Mouse (Mus musculus) frontal cortex, adult (tissue): ENCODE results near the gene Dpagt1.
"Not testable (repeated sequence)": the region's sequence is repeated elsewhere in the genome, so short reads cannot be mapped to it uniquely, and the experiment has no call there.

Experiments used
- ATAC-seq: cut with Nextera tagmentation; 2 replicates; pipeline ENCODE4 v1.9.2; 2017; ENCODE audit warnings: mild to moderate bottlenecking, moderate library complexity, mixed read lengths; ENCODE audit not compliant: low TSS enrichment

Gene Dpagt1

DNA sequence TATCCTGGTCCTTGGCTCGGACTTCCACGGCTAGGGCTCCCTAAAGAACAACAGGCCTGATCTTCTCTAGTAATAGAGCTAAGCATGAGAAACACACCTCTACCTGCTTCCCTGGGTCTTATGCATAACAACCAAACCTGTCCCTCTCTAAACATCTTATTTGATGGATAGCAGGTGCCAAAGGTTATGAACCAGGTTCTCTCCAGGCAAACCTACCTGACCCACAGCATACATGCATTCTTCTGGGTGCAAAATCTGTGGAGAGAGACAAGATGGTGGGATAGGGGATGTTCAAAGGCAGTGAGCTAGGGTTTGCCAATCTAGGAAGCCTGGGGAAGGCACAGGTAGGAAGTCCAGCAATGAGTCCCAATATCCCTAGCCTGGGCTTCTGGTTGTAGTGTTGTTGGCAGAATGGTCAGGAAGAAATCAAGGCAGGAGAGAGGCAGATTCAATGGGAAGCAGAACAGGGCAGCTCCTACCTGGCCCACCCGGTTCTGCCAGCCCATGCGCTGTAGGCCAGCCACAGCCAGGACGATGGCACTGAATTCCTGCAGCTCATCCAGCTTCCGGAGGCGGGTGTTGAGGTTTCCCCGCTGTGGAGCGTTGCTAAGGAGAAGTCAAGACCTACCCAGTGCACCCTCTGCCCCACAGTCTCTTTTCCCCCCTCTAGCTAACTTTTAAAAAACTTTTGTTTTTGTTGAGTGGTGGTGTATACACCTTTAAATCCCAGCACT is 11.8 kb downstream of the Dpagt1 start:
- no peak for ATAC-seq

GRCm38 (mm10) chr9:44338574-44338973 is 12.8 kb downstream of the Dpagt1 start:
- ATAC-seq, result no peak

DNA sequence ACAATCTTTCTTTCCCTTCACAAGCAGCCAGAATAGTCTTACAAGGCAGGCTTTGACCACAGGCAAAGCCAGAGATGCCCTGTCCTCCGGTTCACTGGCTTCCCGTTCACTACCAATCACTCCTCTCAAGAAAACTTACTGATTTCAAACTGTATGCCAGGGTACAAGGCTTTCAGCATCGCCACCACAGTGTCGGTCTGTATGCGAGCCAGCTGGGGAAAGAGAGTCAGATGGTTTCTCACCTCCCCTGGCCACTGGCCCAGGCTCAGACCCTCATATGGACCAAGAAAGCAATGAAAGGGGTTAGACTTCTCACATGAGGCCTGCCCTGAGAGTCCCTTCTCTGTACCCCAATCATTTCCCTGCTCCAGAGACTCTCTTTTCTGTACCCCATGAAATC is 15.7 kb downstream of the Dpagt1 start:
- ATAC-seq, result no peak

- no peak for ATAC-seq
Measured at GRCm38 (mm10) chr9:44342173-44342572, 16.4 kb downstream of the Dpagt1 start.

- no peak for ATAC-seq
Measured at GRCm38 (mm10) chr9:44342605-44343004, 16.8 kb downstream of the Dpagt1 start.

GRCm38 (mm10) chr9:44343290-44343689 is 17.5 kb downstream of the Dpagt1 start:
- ATAC-seq, result no peak; the same call in none of the 2 replicates

GRCm38 (mm10) chr9:44343781-44344421 is 18.1 kb downstream of the Dpagt1 start, which contains the start of gene Hmbs:
Hmbs (minus strand) TSS chr9:44344228.
- peak; percentile 92 for ATAC-seq

DNA sequence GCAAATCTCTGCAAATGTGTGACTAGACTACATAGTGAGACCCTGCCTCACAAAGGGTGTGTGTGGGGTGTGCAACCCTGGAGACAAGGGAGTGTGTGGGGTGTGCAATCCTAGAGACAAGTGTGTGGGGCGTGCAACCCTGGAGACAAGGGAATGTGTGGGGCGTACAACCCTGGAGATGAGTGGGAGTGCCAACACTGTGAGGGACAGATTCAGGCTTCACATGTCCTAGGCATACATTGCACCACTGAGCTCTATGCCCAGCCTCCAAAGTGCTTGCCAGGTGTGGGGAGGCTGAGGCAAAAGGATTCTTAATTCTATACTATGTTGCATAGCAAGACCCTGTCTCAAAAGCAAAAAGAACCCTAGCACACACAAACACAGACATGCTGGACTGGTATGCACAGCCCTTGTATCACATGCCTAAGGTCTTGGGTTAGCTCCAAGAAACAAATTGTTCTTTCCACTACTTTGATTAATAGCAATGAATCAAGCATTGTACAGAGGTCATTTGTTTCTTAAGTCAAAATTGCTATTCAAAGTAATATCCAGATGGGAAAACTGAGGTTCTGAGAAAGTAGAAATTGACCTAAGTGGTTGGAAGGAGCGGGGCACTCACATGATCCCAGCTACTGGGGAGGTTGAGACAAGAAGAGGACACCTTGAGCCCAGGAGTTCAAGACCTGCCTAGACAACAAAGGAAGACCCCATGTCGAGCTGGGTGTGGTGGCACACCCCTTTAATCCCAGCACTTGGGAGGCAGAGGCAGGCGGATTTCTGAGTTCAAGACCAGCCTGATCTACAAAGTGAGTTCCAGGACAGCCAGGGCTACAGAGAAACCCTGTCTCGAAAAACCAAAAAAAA is 20.0 kb downstream of the Dpagt1 start:
- peak; percentile 15; the same call in 1 of the 2 replicates for ATAC-seq

DNA sequence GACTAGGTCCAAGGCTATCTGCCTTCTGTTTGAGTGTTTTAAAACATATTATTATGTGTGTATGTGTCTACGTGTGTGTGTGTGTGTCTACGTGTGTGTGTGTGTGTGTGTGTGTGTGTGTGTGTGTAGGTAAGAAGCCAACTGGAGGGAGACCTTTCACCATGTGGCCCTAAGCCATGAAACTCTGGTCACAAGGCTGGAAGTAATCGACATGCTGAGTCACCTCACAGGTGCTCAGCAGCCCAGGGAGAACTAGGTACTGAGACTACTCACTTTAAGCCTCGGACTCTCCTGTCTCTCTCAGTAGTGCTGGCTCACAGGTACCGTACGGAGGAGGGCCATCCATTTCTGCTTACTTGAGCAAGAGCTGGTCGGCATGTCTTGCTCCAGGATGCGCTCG is 21.3 kb downstream of the Dpagt1 start:
- no peak for ATAC-seq

- no peak for ATAC-seq
Measured at GRCm38 (mm10) chr9:44347621-44348020, 21.8 kb downstream of the Dpagt1 start.

GRCm38 (mm10) chr9:44348546-44348945 is 22.7 kb downstream of the Dpagt1 start:
- ATAC-seq, result no peak

DNA sequence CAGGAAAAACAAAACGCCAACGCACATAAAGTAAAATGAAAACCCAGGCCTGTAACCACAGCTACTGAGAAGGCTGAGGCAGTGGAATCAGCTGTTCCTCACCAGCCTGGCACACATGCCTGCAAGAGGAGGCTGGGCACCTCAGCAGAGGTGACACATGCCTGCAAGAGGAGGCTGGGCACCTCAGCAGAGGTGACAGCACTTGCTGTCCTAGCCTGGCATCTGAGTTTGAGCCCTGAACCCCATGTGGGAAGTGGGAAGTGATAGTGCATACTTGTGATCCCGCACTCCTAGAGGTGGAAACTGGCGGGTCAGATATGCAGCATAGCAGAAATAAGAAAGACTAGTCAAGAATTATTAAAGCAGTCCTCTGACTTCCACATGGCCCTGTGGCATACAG is 25.6 kb downstream of the Dpagt1 start:
- peak; percentile 50; the same call in 1 of the 2 replicates for ATAC-seq

DNA sequence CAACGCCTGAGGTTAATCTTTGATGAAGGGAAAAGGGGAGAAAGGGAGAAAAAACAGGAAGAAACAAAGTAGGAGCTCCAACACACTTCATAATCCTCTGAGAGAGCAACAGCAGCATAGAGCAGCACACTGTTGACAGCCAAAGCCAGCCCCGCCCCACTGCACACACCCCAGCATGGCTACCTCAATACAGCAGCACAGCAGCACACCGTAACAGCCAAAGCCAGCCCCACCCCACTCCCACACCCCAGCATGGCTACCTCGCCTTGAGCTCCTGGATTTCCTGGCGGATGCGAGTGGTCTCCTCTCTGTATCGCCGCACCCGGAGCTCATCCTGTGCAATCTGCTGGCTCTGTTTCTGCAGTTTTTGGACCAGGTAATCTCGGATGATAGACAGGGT is 26.5 kb downstream of the Dpagt1 start:
- ATAC-seq, result no peak

DNA sequence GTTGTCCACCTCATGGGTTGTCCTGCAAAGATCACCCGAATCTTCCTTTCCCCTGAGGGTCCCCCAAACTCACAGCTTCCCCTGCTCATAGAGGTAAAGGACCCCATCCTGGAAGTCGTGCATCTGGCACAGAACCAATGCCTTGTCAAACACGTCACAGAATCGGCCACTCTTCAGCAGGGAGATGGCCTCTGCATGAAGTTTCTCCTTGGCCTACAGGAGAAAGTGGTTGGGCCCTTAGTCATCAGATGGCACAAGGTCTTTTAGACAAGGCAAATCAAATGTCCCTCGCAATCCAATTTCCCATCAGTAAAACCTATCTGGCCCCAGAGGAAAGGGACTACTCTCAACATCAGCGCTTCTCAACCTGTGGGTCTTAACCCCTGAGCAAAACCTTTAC is 27.3 kb downstream of the Dpagt1 start:
- ATAC-seq, result no peak

DNA sequence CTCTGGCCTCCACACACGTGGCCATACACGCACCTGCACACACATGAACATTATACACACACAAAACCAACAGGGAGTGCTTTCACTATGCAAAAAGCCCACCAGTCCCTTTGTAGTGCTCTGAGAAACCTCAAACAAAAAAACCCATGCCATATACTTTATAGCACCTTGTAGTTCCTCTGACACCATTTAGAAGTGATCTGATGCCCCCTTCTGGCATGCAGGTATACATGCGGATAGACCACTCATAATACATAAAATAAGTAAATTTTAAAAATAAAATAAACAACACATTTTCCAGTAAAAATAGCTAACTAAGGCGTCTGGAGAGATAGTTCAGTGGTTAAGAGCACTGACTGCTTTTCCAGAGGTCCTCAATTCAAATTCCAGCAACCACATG is 31.4 kb downstream of the Dpagt1 start:
- ATAC-seq, result no peak

DNA sequence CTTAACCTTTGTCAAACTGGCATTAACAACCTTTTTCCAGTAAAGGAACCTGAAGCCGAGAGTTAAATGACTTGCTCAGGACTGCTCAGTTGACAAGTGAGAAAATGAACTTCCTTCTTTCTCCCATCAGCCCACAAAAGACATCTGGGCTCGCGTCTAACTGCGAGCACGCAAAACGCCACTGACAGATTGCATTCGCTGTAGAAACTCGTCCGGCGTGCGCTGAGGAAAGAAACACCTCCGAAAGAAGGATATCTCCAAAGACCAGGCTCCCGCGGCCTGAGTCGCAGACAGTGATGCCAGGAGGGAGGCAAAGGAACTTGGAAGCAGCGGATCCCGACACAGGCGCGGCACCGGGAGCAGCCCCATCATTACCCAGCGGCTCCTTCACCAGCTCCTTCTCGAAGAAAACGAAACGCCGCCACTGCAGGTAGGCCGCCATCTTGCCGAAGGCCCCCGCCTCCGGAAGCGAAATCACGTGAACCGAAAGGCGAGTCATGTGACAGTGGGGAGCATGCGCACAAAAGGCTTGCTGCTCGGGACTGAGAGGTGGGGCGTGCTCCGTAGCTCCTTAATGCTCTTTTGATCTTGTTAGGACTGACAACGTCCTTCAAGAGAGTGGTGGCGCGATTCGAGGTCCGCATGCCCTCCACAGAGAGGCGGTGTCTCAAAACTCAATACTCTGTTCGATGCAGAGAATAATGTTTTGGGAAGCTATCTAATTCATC is 35.5 kb downstream of the Dpagt1 start, which contains the start of gene Vps11:
Gene Vps11 (minus strand): TSS at position 481 of the 728 bp plus-strand sequence.
- peak; percentile 83 for ATAC-seq

GRCm38 (mm10) chr9:44361931-44362330 is 36.1 kb downstream of the Dpagt1 start:
- ATAC-seq, result not testable (repeated sequence)

DNA sequence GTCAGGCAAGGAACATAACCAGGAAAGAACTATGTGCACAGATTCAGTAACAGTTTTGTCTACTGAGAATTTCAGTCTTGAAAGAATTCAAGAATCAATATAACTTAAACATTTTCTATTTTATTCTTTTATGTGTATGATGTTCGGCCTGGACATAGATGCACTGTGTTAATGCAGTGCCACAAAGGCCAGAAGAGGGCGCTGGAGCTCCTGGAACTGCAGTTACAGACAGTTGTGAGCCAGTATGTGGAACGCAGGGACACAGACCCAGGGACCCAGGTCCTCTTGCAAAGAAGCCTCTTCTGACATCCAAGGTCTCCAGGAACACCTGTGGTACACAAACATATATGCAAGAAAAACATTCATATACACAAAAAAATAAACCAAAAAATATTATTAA is 38.7 kb downstream of the Dpagt1 start:
- ATAC-seq, result no peak

GRCm38 (mm10) chr9:44373386-44373785 is 47.6 kb downstream of the Dpagt1 start:
- ATAC-seq, result no peak

DNA sequence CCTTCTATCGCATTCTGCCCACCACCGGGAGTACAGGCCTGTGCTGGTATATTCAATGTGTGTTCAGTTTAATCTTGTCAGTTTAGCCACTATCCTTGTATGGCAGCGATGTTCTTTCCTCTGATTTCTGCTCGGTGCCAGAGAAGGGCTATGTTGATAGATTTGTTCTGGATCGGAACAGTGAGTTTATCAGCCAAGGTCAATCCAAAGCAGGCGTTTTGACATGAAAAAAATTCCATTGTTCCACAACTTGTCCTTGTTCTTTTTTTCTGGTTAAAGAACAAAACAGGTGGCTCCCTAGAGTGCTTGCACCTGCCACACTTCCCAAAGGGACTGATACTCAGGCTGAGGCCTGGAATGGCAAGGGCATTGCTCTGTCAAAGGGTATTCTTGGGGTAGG is 50.3 kb downstream of the Dpagt1 start:
- no peak for ATAC-seq

GRCm38 (mm10) chr9:44377335-44377734 is 51.5 kb downstream of the Dpagt1 start:
- not testable (repeated sequence) for ATAC-seq
